Mouse (Mus musculus) left cerebral cortex, adult 2 months (tissue): ENCODE measurements around the gene Slc37a1. TPM values are rescaled to one million over a fixed set of nuclear protein-coding genes. Genes with fewer than 3 reads are reported as not detected.
"Not testable (repeated sequence)": the region's sequence is repeated elsewhere in the genome, so short reads cannot be mapped to it uniquely, and the experiment has no call there.

Experiments
- DNase-seq, 2 experiments: peaks; one replicate each; pipeline ENCODE4 v3.0.0; 2021 to 2022; ENCODE audit warnings: low spot score in 2 of 2, mixed read lengths in 1 of 2; ENCODE audit errors: extremely low spot score in 1 of 2
- H3K27ac ChIP-seq: fragments of 200-600 bp; 2 replicates; pipeline ENCODE4 v1.8.1; 2022
- H3K4me3 ChIP-seq: fragments of 200-600 bp; 2 replicates; pipeline ENCODE4 v1.8.1; 2022
- CTCF ChIP-seq: fragments of 200-600 bp; IDR thresholded peaks from 2 replicates; pipeline ENCODE4 v1.8.1; 2022; ENCODE audit warnings: antibody characterized with exemption, mild to moderate bottlenecking, moderate library complexity
- intact Hi-C: fragments of 180-260 bp; cut with DNase I; formaldehyde crosslinking; loops from one replicate; pipeline ENCODE4 v1.15.1; 2025
- total RNA-seq, 2 experiments: library from RNA; stranded (reverse); gene quantifications; 2 replicates each; pipeline ENCODE4 v1.2.3; 2021

The Slc37a1 gene
- total RNA-seq, 2 experiments from 2014 or later, result 9.4 to 12.0 TPM

GRCm38 (mm10) chr17:31348129-31348528, 61.5 kb downstream of the Slc37a1 start:
- Histone ChIP-seq H3K4me3 (no peak overlapping the region), H3K27ac (no peak overlapping the region)
- intact Hi-C loops, result no loop called here
- no peak for TF ChIP-seq CTCF
- no peak for DNase-seq

DNA sequence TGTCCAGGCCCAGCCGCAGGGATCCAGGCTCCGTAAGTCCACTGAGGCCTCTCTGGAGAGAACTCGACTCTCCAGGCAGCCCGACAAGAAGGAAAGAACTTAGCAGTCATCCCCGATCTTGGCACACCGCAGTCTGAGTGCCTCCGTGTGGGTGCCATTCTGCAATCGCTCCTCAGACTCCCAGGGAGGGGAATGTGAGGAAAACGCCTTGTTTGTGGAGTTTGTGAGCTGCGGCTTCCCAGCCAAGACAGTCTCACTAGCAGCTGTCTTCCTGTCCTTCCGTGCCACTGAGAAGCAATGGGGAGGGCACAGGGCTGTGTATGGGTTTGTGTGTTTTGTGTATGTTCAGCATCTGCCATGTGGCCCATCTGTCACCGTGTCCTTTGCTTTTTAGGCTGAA, 62.8 kb downstream of the Slc37a1 start:
- DNase-seq, result peak in 1 of 2 experiments; percentile 27
- intact Hi-C loops, result no loop called here
- Histone ChIP-seq H3K4me3 (no peak overlapping the region), H3K27ac (no peak overlapping the region; the same call in 1 of the 2 replicates)
- no peak for TF ChIP-seq CTCF

DNA sequence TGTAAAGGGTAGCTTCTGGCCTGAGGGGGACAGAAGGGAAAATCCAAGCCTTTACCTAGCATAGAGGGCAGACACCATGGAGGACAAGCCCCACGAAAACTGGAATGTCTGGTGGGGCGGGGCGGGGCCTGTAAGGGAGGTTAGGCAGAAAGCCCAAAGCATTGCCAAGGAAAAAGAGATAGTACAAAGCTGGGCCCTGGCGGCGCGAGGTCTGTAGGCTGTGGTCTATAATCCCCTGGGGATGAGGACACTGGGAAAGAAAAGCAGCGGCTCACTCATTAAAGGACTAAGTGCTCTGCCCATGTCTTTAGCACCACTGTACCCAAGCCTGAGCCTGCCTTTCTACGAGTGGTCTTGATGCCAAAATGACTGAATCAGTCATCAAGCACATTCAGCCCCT, 65.4 kb downstream of the Slc37a1 start:
- TF ChIP-seq CTCF, result no peak
- H3K4me3 ChIP-seq, result no peak overlapping the region
- no peak for DNase-seq
- intact Hi-C loops, result no loop called here
- no peak overlapping the region for H3K27ac ChIP-seq

GRCm38 (mm10) chr17:31353255-31353654, 66.7 kb downstream of the Slc37a1 start:
- intact Hi-C loops, result no loop called here
- no peak for DNase-seq
- H3K4me3 ChIP-seq, result no peak overlapping the region
- H3K27ac ChIP-seq, result no peak overlapping the region
- no peak for TF ChIP-seq CTCF

- H3K27ac ChIP-seq, intact Hi-C loops, H3K4me3 ChIP-seq, DNase-seq: not testable (repeated sequence)
Observed at GRCm38 (mm10) chr17:31354684-31355083, 68.1 kb downstream of the Slc37a1 start.

DNA sequence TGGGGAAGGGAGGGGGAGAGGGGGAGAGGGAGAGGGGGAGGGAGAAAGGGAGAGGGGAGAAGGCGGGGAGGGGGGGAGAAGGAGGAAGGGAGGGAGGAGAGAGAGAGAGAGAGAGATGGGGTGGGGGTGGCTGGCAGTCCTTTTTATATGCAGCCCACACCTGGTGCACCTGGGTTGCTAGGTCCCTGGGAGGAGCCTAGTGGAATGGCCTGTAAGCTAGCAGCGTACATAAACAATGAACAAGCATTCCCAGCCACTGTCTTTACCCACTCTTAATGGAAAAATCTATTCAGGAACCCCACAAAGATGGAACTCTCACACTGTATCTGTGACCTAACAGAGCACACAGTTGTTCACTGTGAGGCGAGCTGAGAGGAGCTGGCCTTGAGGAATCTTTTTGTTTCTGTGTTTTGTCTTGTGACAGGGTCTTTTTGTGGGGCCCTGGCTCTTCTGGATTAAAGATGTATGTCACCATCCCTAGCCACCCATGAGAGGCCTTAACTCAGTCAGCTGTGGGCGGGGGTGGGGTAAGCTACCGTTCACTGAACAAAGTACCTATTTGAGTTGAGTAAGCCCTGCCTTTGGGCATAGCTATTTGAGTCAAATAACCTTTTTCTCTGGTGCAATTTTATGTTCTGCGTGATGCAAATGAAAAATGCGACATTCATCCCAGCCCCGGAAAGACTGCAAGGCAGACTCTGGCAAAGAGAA, 69.4 kb downstream of the Slc37a1 start:
- intact Hi-C loops, result no loop called here
- Histone ChIP-seq H3K27ac (no peak overlapping the region), H3K4me3 (no peak overlapping the region)
- DNase-seq, result no peak
- TF ChIP-seq CTCF, result no peak

DNA sequence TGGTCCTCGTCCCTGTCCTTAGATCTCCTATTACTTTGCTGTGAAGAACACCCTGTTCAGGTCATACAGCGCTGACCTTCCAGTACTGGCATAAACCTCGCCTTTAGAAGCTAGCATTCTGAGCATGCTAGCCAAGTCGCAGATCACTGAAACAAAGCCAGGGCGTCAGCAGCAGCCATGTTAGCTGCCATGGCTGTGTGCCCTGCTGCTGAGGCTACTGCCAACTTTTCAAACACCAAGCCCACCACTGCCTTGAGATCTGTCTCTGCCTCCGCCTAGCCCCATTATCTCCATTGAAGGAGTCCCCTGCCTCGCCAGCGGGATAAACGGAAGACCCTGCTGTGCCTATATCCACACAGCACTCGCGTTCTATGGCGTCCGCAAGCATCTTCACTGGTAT, 74.0 kb downstream of the Slc37a1 start:
- H3K27ac ChIP-seq, result no peak overlapping the region
- no peak for TF ChIP-seq CTCF
- intact Hi-C loops, result no loop called here
- no peak overlapping the region for H3K4me3 ChIP-seq
- DNase-seq, result no peak

DNA sequence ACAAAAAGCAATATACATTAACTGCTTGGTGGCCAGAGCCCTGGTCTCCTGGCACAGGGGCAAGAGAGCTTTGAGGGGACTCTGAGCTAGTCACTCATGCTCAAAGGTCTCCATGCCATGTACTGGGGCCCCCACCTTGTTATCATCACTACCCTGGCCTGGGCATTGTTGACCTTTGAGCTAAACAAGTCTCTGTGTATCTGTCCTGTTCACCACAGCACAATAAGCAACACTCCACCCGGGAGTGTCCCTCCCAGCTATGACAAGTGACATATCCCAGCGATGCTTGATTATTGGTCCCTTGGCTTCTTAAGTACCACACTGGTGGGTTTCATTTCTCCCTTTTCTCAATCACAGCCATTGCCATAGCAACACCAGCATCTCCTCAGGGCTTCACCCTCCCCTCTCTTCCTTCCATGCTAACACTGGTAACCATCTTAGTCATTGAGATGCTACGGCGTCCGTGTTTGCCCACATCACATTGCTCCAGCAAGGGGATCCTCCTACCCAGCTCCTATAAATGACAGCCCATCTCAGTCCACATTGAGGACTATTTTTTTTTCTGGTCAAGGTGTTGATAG, 79.1 kb downstream of the Slc37a1 start:
- H3K4me3 ChIP-seq, result no peak overlapping the region
- TF ChIP-seq CTCF, result no peak
- intact Hi-C loops, result no loop called here
- H3K27ac ChIP-seq, result no peak overlapping the region
- no peak for DNase-seq

DNA sequence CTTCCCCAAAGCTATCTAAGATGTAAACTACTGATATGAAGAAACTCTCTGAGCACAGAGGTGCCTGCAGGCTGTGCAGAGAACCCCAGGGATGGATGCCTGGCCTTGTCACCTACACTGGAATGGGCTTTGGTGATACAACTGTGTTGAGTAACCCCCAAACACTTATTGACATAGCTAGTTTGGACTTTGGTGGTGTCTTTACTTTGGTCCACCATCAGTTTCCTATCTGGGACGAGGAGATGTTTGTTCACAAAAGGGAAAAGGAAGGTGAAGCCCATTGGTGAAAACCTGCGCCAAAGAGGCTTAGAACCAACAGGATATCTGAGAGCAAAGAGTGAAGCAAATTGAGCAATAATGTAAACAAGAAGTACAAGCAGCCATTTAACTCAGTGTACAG, 83.6 kb downstream of the Slc37a1 start:
- no peak for TF ChIP-seq CTCF
- Histone ChIP-seq H3K27ac (no peak overlapping the region), H3K4me3 (no peak overlapping the region)
- no peak for DNase-seq
- intact Hi-C loops, result no loop called here

- intact Hi-C loops, result no loop called here
Observed at GRCm38 (mm10) chr17:31370931-31371330, 84.3 kb downstream of the Slc37a1 start.

DNA sequence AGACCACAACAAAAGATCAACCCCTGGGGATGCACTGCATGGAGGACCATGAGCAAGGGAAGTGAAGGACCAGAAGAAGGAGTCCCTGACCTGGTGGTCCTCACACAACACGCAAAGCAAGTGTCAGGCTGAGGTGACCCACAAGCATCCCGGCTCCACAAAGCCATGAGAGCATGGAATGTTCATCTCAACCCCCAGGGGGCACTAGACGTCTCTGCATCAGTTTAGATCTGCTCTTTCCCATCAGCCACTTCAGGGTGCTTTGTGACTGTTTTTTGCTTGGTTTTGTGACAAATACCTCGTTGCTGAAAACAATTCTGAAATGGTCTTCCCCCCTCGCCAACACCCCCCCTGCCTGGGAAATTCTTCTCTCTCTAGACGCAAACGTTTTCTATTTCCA, 91.4 kb downstream of the Slc37a1 start:
- peak; percentile 60 to 71 for DNase-seq
- intact Hi-C loops, result loop anchor here (1.0 to 2.0 kb wide), 2 partner anchors 73 to 114 kb away; no protein-coding TSS in a partner anchor
- TF ChIP-seq CTCF, result peak; percentile 93
- peak overlapping the region; percentile 19; the same call in 1 of the 2 replicates for H3K4me3 ChIP-seq
- H3K27ac ChIP-seq, result peak overlapping the region; percentile 56

More at GRCm38 (mm10) chr17:31370931-31371330, 84.3 kb downstream of the Slc37a1 start:
- no peak for TF ChIP-seq CTCF
- DNase-seq, result no peak
- Histone ChIP-seq H3K4me3 (no peak overlapping the region), H3K27ac (no peak overlapping the region)

GRCm38 (mm10) chr17:31378361-31378761, 91.8 kb downstream of the Slc37a1 start:
- H3K4me3 ChIP-seq, result peak overlapping the region; percentile 19; the same call in 1 of the 2 replicates
- intact Hi-C loops, result loop anchor here (1.0 to 2.0 kb wide), 2 partner anchors 72 to 114 kb away; no protein-coding TSS in a partner anchor
- TF ChIP-seq CTCF, result no peak
- no peak for DNase-seq
- peak overlapping the region; percentile 56 for H3K27ac ChIP-seq

GRCm38 (mm10) chr17:31379086-31379485, 92.5 kb downstream of the Slc37a1 start:
- H3K27ac ChIP-seq, result no peak overlapping the region
- intact Hi-C loops, result loop anchor here (2.0 kb wide), 1 partner anchor 72 kb away; no protein-coding TSS in a partner anchor
- TF ChIP-seq CTCF, result peak; percentile 21
- no peak overlapping the region for H3K4me3 ChIP-seq
- no peak for DNase-seq
